Mouse (Mus musculus) lung, adult 2 months (tissue): ENCODE results near the gene Leo1. TPM values are rescaled to one million over a fixed set of nuclear protein-coding genes. Genes with fewer than 3 reads are reported as not detected.

Source experiments
- DNase-seq: peaks from one replicate; pipeline ENCODE4 v3.0.0; 2022
- H3K4me1 ChIP-seq: fragments of 200-500 bp; 2 replicates; pipeline ENCODE4 v1.6.1; 2011; ENCODE audit warnings: low read length; ENCODE audit not compliant: control insufficient read depth, insufficient read depth
- H3K4me3 ChIP-seq: fragments of 200-500 bp; replicated peaks from 2 replicates; pipeline ENCODE3; 2011; ENCODE audit warnings: low read depth, mild to moderate bottlenecking, control low read depth, low read length; ENCODE audit errors: extremely low read depth
- CTCF ChIP-seq: fragments of 200-500 bp; IDR thresholded peaks from 2 replicates; pipeline ENCODE4 v1.5.1; 2011; ENCODE audit warnings: mild to moderate bottlenecking, low read length, control low read depth; ENCODE audit not compliant: insufficient read depth
- POLR2A ChIP-seq: fragments of 200-500 bp; IDR thresholded peaks from 2 replicates; pipeline ENCODE4 v1.6.1; 2011; ENCODE audit warnings: low read depth, mild to moderate bottlenecking, control low read depth, low read length, borderline replicate concordance; ENCODE audit errors: extremely low read depth
- WGBS: fragments of 180-500 bp; shearing (Covaris S2); methylation state at CpG from one replicate; pipeline ENCODE4 v1.1.7; 2018; 5-methylcytosine and 5-hydroxymethylcytosine counted together
- polyA plus RNA-seq: library from polyadenylated mRNA; depleted of rRNA; stranded (reverse); fragments of >200 nt; gene quantifications from 2 replicates; pipeline ENCODE4 v1.2.3, GENCODE M21; 2012; rRNA removed

The Leo1 gene
- 2.5 and 4.1 TPM in 2 replicates for polyA plus RNA-seq

- peak; percentile 81 for DNase-seq
- Histone ChIP-seq H3K4me3 (peak within 1 kb of the TSS; percentile 73), H3K4me1 (peaks cover 3% of the 10 kb centered on the region; the same call in 1 of the 2 replicates)
- TF ChIP-seq POLR2A (peak; percentile 55; the same call in 1 of the 2 replicates), CTCF (no peak)
- under 1% methylated on average over 45 of the region's 45 CpGs for WGBS
Observed at GRCm38 (mm10) chr9:75440796-75441666, at the start of gene Leo1. Gene Leo1, plus strand, starts transcription at chr9:75441524.

GRCm38 (mm10) chr9:75393251-75393650, 48.1 kb upstream of the Leo1 start:
- WGBS: 76% methylated on average over 12 of the region's 12 CpGs
- TF ChIP-seq CTCF (no peak), POLR2A (no peak)

GRCm38 (mm10) chr9:75395971-75396370, 45.4 kb upstream of the Leo1 start:
- Histone ChIP-seq H3K4me3 (no peak overlapping the region), H3K4me1 (peaks cover 5% of the 10 kb centered on the region)
- 86% methylated on average over 6 of the region's 6 CpGs for WGBS
- TF ChIP-seq CTCF (no peak), POLR2A (no peak)
- DNase-seq: no peak

More at GRCm38 (mm10) chr9:75393251-75393650, 48.1 kb upstream of the Leo1 start:
- no peaks in the 10 kb centered on the region for H3K4me1 ChIP-seq
- no peak for DNase-seq
- H3K4me3 ChIP-seq: no peak overlapping the region

GRCm38 (mm10) chr9:75399069-75399468, 42.3 kb upstream of the Leo1 start:
- H3K4me1 ChIP-seq: peaks cover 21% of the 10 kb centered on the region
- no peak for DNase-seq
- H3K4me3 ChIP-seq: no peak overlapping the region
- WGBS: 89% methylated on average over 4 of the region's 4 CpGs
- TF ChIP-seq POLR2A (no peak), CTCF (no peak)

- TF ChIP-seq CTCF (no peak), POLR2A (no peak)
- H3K4me3 ChIP-seq: no peak overlapping the region
- 30% methylated on average over 5 of the region's 5 CpGs for WGBS
- no peak for DNase-seq
- peaks cover 21% of the 10 kb centered on the region for H3K4me1 ChIP-seq
Observed at GRCm38 (mm10) chr9:75400639-75401038, 40.7 kb upstream of the Leo1 start.

- DNase-seq: no peak
- TF ChIP-seq POLR2A (no peak), CTCF (no peak)
- no peak overlapping the region for H3K4me3 ChIP-seq
- WGBS: 35% methylated on average over 20 of the region's 20 CpGs
- peaks cover 21% of the 10 kb centered on the region for H3K4me1 ChIP-seq
Observed at GRCm38 (mm10) chr9:75401593-75402504, 39.5 kb upstream of the Leo1 start.

- TF ChIP-seq POLR2A (no peak), CTCF (no peak)
- 52% methylated on average over 3 of the region's 3 CpGs for WGBS
- Histone ChIP-seq H3K4me1 (peaks cover 23% of the 10 kb centered on the region), H3K4me3 (no peak overlapping the region)
- DNase-seq: no peak
Observed at GRCm38 (mm10) chr9:75403520-75403919, 37.8 kb upstream of the Leo1 start.

- TF ChIP-seq POLR2A (no peak), CTCF (no peak)
- 65% methylated on average over 2 of the region's 2 CpGs for WGBS
- Histone ChIP-seq H3K4me1 (peaks cover 19% of the 10 kb centered on the region), H3K4me3 (no peak overlapping the region)
- no peak for DNase-seq
Observed at GRCm38 (mm10) chr9:75406121-75406520, 35.2 kb upstream of the Leo1 start.

GRCm38 (mm10) chr9:75407803-75408202, 33.5 kb upstream of the Leo1 start:
- TF ChIP-seq CTCF (no peak), POLR2A (no peak)

More at GRCm38 (mm10) chr9:75407803-75408202, 33.5 kb upstream of the Leo1 start:
- Histone ChIP-seq H3K4me3 (peak overlapping the region; percentile 31), H3K4me1 (peaks cover 6% of the 10 kb centered on the region)
- 8% methylated on average over 10 of the region's 10 CpGs for WGBS
- no peak for DNase-seq
